Mouse (Mus musculus) forebrain, embryonic 12.5 days (tissue): ENCODE data around the gene Slc9a3r2. TPM values are rescaled to one million over a fixed set of nuclear protein-coding genes. Genes with fewer than 3 reads are reported as not detected.

Source experiments
- ATAC-seq: fragments of 200-750 bp; cut with Nextera tagmentation; 2 replicates; pipeline ENCODE4 v1.8.0; 2017; ENCODE audit warnings: moderate TSS enrichment; ENCODE audit not compliant: low FRiP score
- H3K27ac ChIP-seq: fragments of 300-500 bp; sonication (generic); 2 replicates; pipeline ENCODE4 v1.5.1; 2016; ENCODE audit warnings: mild to moderate bottlenecking
- H3K27me3 ChIP-seq: fragments of 300-500 bp; sonication (generic); 2 replicates; pipeline ENCODE4 v1.6.1; 2016; ENCODE audit warnings: mild to moderate bottlenecking
- H3K36me3 ChIP-seq: fragments of 300-500 bp; sonication (generic); replicated peaks from 2 replicates; pipeline ENCODE4 v1.6.1; 2016; ENCODE audit warnings: mild to moderate bottlenecking
- H3K4me1 ChIP-seq: fragments of 300-500 bp; sonication (generic); 2 replicates; pipeline ENCODE4 v1.6.1; 2016
- H3K4me2 ChIP-seq: fragments of 300-500 bp; sonication (generic); 2 replicates; pipeline ENCODE4 v1.6.1; 2016; ENCODE audit warnings: mild to moderate bottlenecking, moderate library complexity
- H3K4me3 ChIP-seq: fragments of 300-500 bp; sonication (generic); replicated peaks from 2 replicates; pipeline ENCODE4 v1.5.1; 2016; ENCODE audit warnings: mild to moderate bottlenecking
- H3K9ac ChIP-seq: fragments of 300-500 bp; sonication (generic); 2 replicates; pipeline ENCODE4 v1.6.1; 2016; ENCODE audit warnings: mild to moderate bottlenecking
- H3K9me3 ChIP-seq: fragments of 300-500 bp; sonication (generic); 2 replicates; pipeline ENCODE4 v1.6.1; 2016
- WGBS: fragments of 180-500 bp; shearing (Covaris S2); methylation state at CpG from one replicate; pipeline ENCODE4 v1.1.7; 2016; 5-methylcytosine and 5-hydroxymethylcytosine counted together
- microRNA-seq: library from miRNA; unstranded; fragments of <30 nt; microRNA quantifications from one replicate; pipeline ENCODE4, GENCODE M21; 2017
- polyA plus RNA-seq: library from polyadenylated mRNA; unstranded; fragments of >200 nt; fragmentation: Nextera tagmentation; extraction: Ambion mirVana; gene quantifications from 2 replicates; pipeline ENCODE4 v1.2.1, GENCODE M21; 2016

Gene Slc9a3r2
- polyA plus RNA-seq, 1 experiment from 2014 or later = 21.9 TPM

GRCm38 (mm10) chr17:24596471-24597183 lies 53.5 kb downstream of the Slc9a3r2 start:
- no peak overlapping the region for H3K9ac ChIP-seq
- no peak overlapping the region for H3K4me3 ChIP-seq
- H3K4me1 ChIP-seq = no peaks in the 10 kb centered on the region
- peaks cover 100% of the 10 kb centered on the region for H3K36me3 ChIP-seq
- WGBS = 91% methylated on average over 19 of the region's 19 CpGs
- H3K9me3 ChIP-seq = no peaks in the 10 kb centered on the region
- H3K27me3 ChIP-seq = no peaks in the 10 kb centered on the region
- ATAC-seq = no peak
- no peak overlapping the region for H3K4me2 ChIP-seq
- no peak overlapping the region for H3K27ac ChIP-seq

GRCm38 (mm10) chr17:24596073-24596466 lies 54.1 kb downstream of the Slc9a3r2 start:
- no peaks in the 10 kb centered on the region for H3K4me1 ChIP-seq
- H3K4me2 ChIP-seq = no peak overlapping the region
- H3K36me3 ChIP-seq = peaks cover 100% of the 10 kb centered on the region
- no peak overlapping the region for H3K9ac ChIP-seq
- no peak overlapping the region for H3K4me3 ChIP-seq
- H3K9me3 ChIP-seq = no peaks in the 10 kb centered on the region
- H3K27ac ChIP-seq = no peak overlapping the region
- H3K27me3 ChIP-seq = no peaks in the 10 kb centered on the region
- 80% methylated on average over 5 of the region's 5 CpGs for WGBS
- ATAC-seq = no peak

GRCm38 (mm10) chr17:24595126-24596072 lies 54.7 kb downstream of the Slc9a3r2 start:
- 78% methylated on average over 16 of the region's 17 CpGs for WGBS
- Histone ChIP-seq H3K9ac (no peak overlapping the region), H3K4me3 (no peak overlapping the region), H3K27ac (no peak overlapping the region), H3K4me2 (no peak overlapping the region), H3K27me3 (no peaks in the 10 kb centered on the region), H3K4me1 (no peaks in the 10 kb centered on the region), H3K36me3 (peaks cover 100% of the 10 kb centered on the region), H3K9me3 (no peaks in the 10 kb centered on the region)
- no peak for ATAC-seq

- H3K9me3 ChIP-seq = no peaks in the 10 kb centered on the region
- WGBS = 94% methylated on average over 26 of the region's 26 CpGs
- no peak overlapping the region for H3K27ac ChIP-seq
- no peak overlapping the region for H3K4me2 ChIP-seq
- ATAC-seq = no peak
- H3K9ac ChIP-seq = no peak overlapping the region
- H3K36me3 ChIP-seq = peaks cover 97% of the 10 kb centered on the region
- H3K4me1 ChIP-seq = no peaks in the 10 kb centered on the region
- no peaks in the 10 kb centered on the region for H3K27me3 ChIP-seq
- H3K4me3 ChIP-seq = no peak overlapping the region
These were observed 55.9 kb downstream of the Slc9a3r2 start for GRCm38 (mm10) chr17:24593992-24594890.

- H3K27ac ChIP-seq = no peak overlapping the region
- H3K9ac ChIP-seq = no peak overlapping the region
- ATAC-seq = no peak
- H3K9me3 ChIP-seq = no peaks in the 10 kb centered on the region
- peaks cover 93% of the 10 kb centered on the region for H3K36me3 ChIP-seq
- H3K4me2 ChIP-seq = no peak overlapping the region
- H3K4me3 ChIP-seq = no peak overlapping the region
- no peaks in the 10 kb centered on the region for H3K27me3 ChIP-seq
- H3K4me1 ChIP-seq = no peaks in the 10 kb centered on the region
- WGBS = 95% methylated on average over 5 of the region's 5 CpGs
These were observed 56.9 kb downstream of the Slc9a3r2 start for GRCm38 (mm10) chr17:24593248-24593647.

GRCm38 (mm10) chr17:24591695-24592094 lies 58.4 kb downstream of the Slc9a3r2 start:
- H3K9ac ChIP-seq = no peak overlapping the region
- H3K27me3 ChIP-seq = no peaks in the 10 kb centered on the region
- no peak for ATAC-seq
- no peak overlapping the region for H3K4me2 ChIP-seq
- H3K4me1 ChIP-seq = no peaks in the 10 kb centered on the region
- H3K9me3 ChIP-seq = no peaks in the 10 kb centered on the region
- no peak overlapping the region for H3K27ac ChIP-seq
- WGBS = 95% methylated on average over 5 of the region's 5 CpGs
- H3K4me3 ChIP-seq = no peak overlapping the region
- H3K36me3 ChIP-seq = peaks cover 91% of the 10 kb centered on the region

GRCm38 (mm10) chr17:24590943-24591342 lies 59.2 kb downstream of the Slc9a3r2 start:
- ATAC-seq = no peak
- WGBS = 94% methylated on average over 3 of the region's 3 CpGs
- H3K36me3 ChIP-seq = peaks cover 91% of the 10 kb centered on the region

More at GRCm38 (mm10) chr17:24590943-24591342, 59.2 kb downstream of the Slc9a3r2 start:
- H3K27me3 ChIP-seq = no peaks in the 10 kb centered on the region
- H3K27ac ChIP-seq = no peak overlapping the region
- H3K9ac ChIP-seq = no peak overlapping the region
- no peak overlapping the region for H3K4me2 ChIP-seq
- no peak overlapping the region for H3K4me3 ChIP-seq
- H3K9me3 ChIP-seq = no peaks in the 10 kb centered on the region
- H3K4me1 ChIP-seq = no peaks in the 10 kb centered on the region

Small RNA genes lying within 50 kb of the gene (microRNA-seq; reads per million reads assigned to microRNA genes)
- not detected for gene Gm24589

Other genes with a start within 250 kb of the Slc9a3r2 start
- 391 and 404 TPM in 2 replicates for gene Rnps1, start 235.8 kb downstream of the Slc9a3r2 start, polyA plus RNA-seq
- 53.5 and 61.2 TPM in 2 replicates for gene Eci1, start 223.7 kb downstream of the Slc9a3r2 start, polyA plus RNA-seq
- 4.9 and 5.1 TPM in 2 replicates for gene Dnase1l2, start 207.2 kb downstream of the Slc9a3r2 start, polyA plus RNA-seq
- 34.1 and 37.1 TPM in 2 replicates for gene E4f1, start 180.0 kb downstream of the Slc9a3r2 start, polyA plus RNA-seq
- gene Pgp, start 179.9 kb downstream of the Slc9a3r2 start, polyA plus RNA-seq = 59.3 and 60.3 TPM in 2 replicates
- gene Bricd5, start 176.4 kb downstream of the Slc9a3r2 start, polyA plus RNA-seq = not detected in 2 replicates
- 34.4 and 37.9 TPM in 2 replicates for gene Mlst8, start 171.2 kb downstream of the Slc9a3r2 start, polyA plus RNA-seq
- gene Caskin1, start 161.7 kb downstream of the Slc9a3r2 start, polyA plus RNA-seq = 14.8 and 16.6 TPM in 2 replicates
- gene Traf7, start 122.4 kb downstream of the Slc9a3r2 start, polyA plus RNA-seq = 100 and 103 TPM in 2 replicates
- 1.7 and 1.9 TPM in 2 replicates for gene Rab26, start 116.1 kb downstream of the Slc9a3r2 start, polyA plus RNA-seq
- 15.5 and 17.9 TPM in 2 replicates for gene Pkd1, start 100.5 kb downstream of the Slc9a3r2 start, polyA plus RNA-seq
- gene Tsc2, start 17.7 kb downstream of the Slc9a3r2 start, polyA plus RNA-seq = 78.4 and 89.3 TPM in 2 replicates
- gene Nthl1, start 17.6 kb downstream of the Slc9a3r2 start, polyA plus RNA-seq = 14.5 and 18.8 TPM in 2 replicates
- gene Npw, start 8.1 kb upstream of the Slc9a3r2 start, polyA plus RNA-seq = not detected in 2 replicates
- gene Zfp598, start 19.4 kb upstream of the Slc9a3r2 start, polyA plus RNA-seq = 25.5 and 26.9 TPM in 2 replicates
- 27.8 and 33.5 TPM in 2 replicates for gene Syngr3, start 39.6 kb upstream of the Slc9a3r2 start, polyA plus RNA-seq
- gene Gfer, start 45.8 kb upstream of the Slc9a3r2 start, polyA plus RNA-seq = 49.1 and 50.2 TPM in 2 replicates
- 1.6 and 2.6 TPM in 2 replicates for gene Noxo1, start 45.9 kb upstream of the Slc9a3r2 start, polyA plus RNA-seq
- 94.7 and 98.0 TPM in 2 replicates for gene Tbl3, start 57.3 kb upstream of the Slc9a3r2 start, polyA plus RNA-seq
- 0.29 TPM in 1 of 2 replicates, not detected in the other for gene Rnf151, start 67.7 kb upstream of the Slc9a3r2 start, polyA plus RNA-seq
- 946 and 1,025 TPM in 2 replicates for gene Rps2, start 67.8 kb upstream of the Slc9a3r2 start, polyA plus RNA-seq
- 195 and 201 TPM in 2 replicates for gene Ndufb10, start 74.2 kb upstream of the Slc9a3r2 start, polyA plus RNA-seq
- gene Rpl3l, start 77.5 kb upstream of the Slc9a3r2 start, polyA plus RNA-seq = not detected in 2 replicates
- gene Msrb1, start 86.3 kb upstream of the Slc9a3r2 start, polyA plus RNA-seq = 18.8 and 19.5 TPM in 2 replicates
- gene Hs3st6, start 102.7 kb upstream of the Slc9a3r2 start, polyA plus RNA-seq = 1.1 and 1.7 TPM in 2 replicates
- gene Meiob, start 154.0 kb upstream of the Slc9a3r2 start, polyA plus RNA-seq = not detected in 2 replicates
- 24.8 and 27.1 TPM in 2 replicates for gene Hagh, start 189.8 kb upstream of the Slc9a3r2 start, polyA plus RNA-seq
- gene Fahd1, start 200.0 kb upstream of the Slc9a3r2 start, polyA plus RNA-seq = 17.3 and 17.7 TPM in 2 replicates
- 0.20 TPM in 1 of 2 replicates, not detected in the other for gene Igfals, start 215.7 kb upstream of the Slc9a3r2 start, polyA plus RNA-seq
- 62.9 and 64.4 TPM in 2 replicates for gene Nubp2, start 236.0 kb upstream of the Slc9a3r2 start, polyA plus RNA-seq
- gene Spsb3, start 236.3 kb upstream of the Slc9a3r2 start, polyA plus RNA-seq = 47.3 and 50.7 TPM in 2 replicates
- 42.7 and 44.6 TPM in 2 replicates for gene Eme2, start 244.8 kb upstream of the Slc9a3r2 start, polyA plus RNA-seq
- gene Mrps34, start 244.8 kb upstream of the Slc9a3r2 start, polyA plus RNA-seq = 86.0 and 91.1 TPM in 2 replicates
- 54.9 and 63.0 TPM in 2 replicates for gene Nme3, start 246.2 kb upstream of the Slc9a3r2 start, polyA plus RNA-seq